Mouse (Mus musculus) MEL (cell line): Measurements from ENCODE around the gene Pgbd5. TPM values are rescaled to one million over a fixed set of nuclear protein-coding genes. Genes with fewer than 3 reads are reported as not detected.

Experiments
- DNase-seq: peaks from one replicate; pipeline ENCODE4 v3.0.0; 2011; ENCODE audit warnings: low read depth, low spot score
- H3K27ac ChIP-seq: 2 replicates; pipeline ENCODE4 v1.5.1; 2012; ENCODE audit warnings: low read depth, mild to moderate bottlenecking, control low read depth, low read length, moderate library complexity; ENCODE audit not compliant: control insufficient read depth
- H3K27me3 ChIP-seq, 2 experiments: fragments of 150-350 bp in 1 of 2; sonication (generic) in 1 of 2; 2 replicates each; pipeline ENCODE4 v1.6.1; 2012; ENCODE audit warnings: low read length in 2 of 2, mild to moderate bottlenecking in 2 of 2, improper control_type of control experiment in 1 of 2, moderate library complexity in 1 of 2; ENCODE audit not compliant: insufficient read depth in 2 of 2, control insufficient read depth in 1 of 2
- H3K36me3 ChIP-seq, 2 experiments: 2 replicates each; pipeline ENCODE4 v1.6.1; 2012 to 2014; ENCODE audit warnings: low read length in 2 of 2, improper control_type of control experiment in 1 of 2, inconsistent platforms in 1 of 2, mild to moderate bottlenecking in 1 of 2; ENCODE audit not compliant: insufficient read depth in 2 of 2, control insufficient read depth in 1 of 2
- H3K4me1 ChIP-seq, 2 experiments: fragments of 150-350 bp in 1 of 2; sonication (generic) in 1 of 2; 2 replicates each; pipeline ENCODE4 v1.6.1; 2012; ENCODE audit warnings: low read length in 2 of 2, improper control_type of control experiment in 1 of 2, mild to moderate bottlenecking in 1 of 2; ENCODE audit not compliant: insufficient read depth in 2 of 2, control insufficient read depth in 1 of 2
- H3K4me3 ChIP-seq, 2 experiments: fragments of 150-350 bp in 1 of 2; sonication (generic) in 1 of 2; 2 replicates each; pipeline ENCODE4 v1.5.1; 2012; ENCODE audit warnings: low read depth in 2 of 2, low read length in 2 of 2, mild to moderate bottlenecking in 2 of 2, moderate library complexity in 2 of 2, control low read depth in 1 of 2, improper control_type of control experiment in 1 of 2; ENCODE audit not compliant: control insufficient read depth in 1 of 2, insufficient read depth in 1 of 2
- H3K79me2 ChIP-seq: 2 replicates; pipeline ENCODE4 v1.6.1; 2012; ENCODE audit warnings: mild to moderate bottlenecking, low read length, moderate library complexity; ENCODE audit not compliant: control insufficient read depth, poor library complexity, insufficient read depth
- H3K9ac ChIP-seq: 2 replicates; pipeline ENCODE4 v1.6.1; 2012; ENCODE audit warnings: low read depth, mild to moderate bottlenecking, control low read depth, low read length, moderate library complexity; ENCODE audit not compliant: control insufficient read depth, poor library complexity, severe bottlenecking
- H3K9me3 ChIP-seq: fragments of 150-350 bp; sonication (generic); replicated peaks from 2 replicates; pipeline ENCODE4 v1.6.1; 2012; ENCODE audit warnings: mild to moderate bottlenecking, low read length, improper control_type of control experiment, moderate library complexity; ENCODE audit not compliant: insufficient read depth
- ELF1 ChIP-seq: IDR thresholded peaks from 2 replicates; pipeline ENCODE4 v1.6.1; 2014; ENCODE audit warnings: low read depth, mild to moderate bottlenecking, inconsistent platforms, low read length, improper control_type of control experiment, moderate library complexity
- EP300 ChIP-seq, 2 experiments: IDR thresholded peaks; 2 replicates each; pipeline ENCODE4 v1.6.1; 2011; ENCODE audit warnings: improper control_type of control experiment in 2 of 2, low read length in 2 of 2, low read depth in 1 of 2, mild to moderate bottlenecking in 1 of 2
- KAT2A ChIP-seq: conservative IDR thresholded peaks from 2 replicates; pipeline ENCODE4 v1.6.1; 2012; ENCODE audit warnings: low read depth, low read length, improper control_type of control experiment, inconsistent platforms
- MAFK ChIP-seq: IDR thresholded peaks from 2 replicates; pipeline ENCODE4 v1.6.1; 2011; ENCODE audit warnings: low read depth, mild to moderate bottlenecking, low read length, improper control_type of control experiment, borderline replicate concordance
- MEF2A ChIP-seq: IDR thresholded peaks from 2 replicates; pipeline ENCODE4 v1.6.1; 2014; ENCODE audit warnings: low read depth, mild to moderate bottlenecking, inconsistent platforms, low read length, improper control_type of control experiment; ENCODE audit not compliant: poor library complexity, insufficient replicate concordance, severe bottlenecking; ENCODE audit errors: extremely low read depth
- MXI1 ChIP-seq: IDR thresholded peaks from 2 replicates; pipeline ENCODE4 v1.6.1; 2011; ENCODE audit warnings: mild to moderate bottlenecking, low read depth, low read length, improper control_type of control experiment
- MYB ChIP-seq: IDR thresholded peaks from 2 replicates; pipeline ENCODE4 v1.6.1; 2011; ENCODE audit warnings: mild to moderate bottlenecking, low read depth, low read length, improper control_type of control experiment
- MYC ChIP-seq: IDR thresholded peaks from 2 replicates; pipeline ENCODE4 v1.6.1; 2011; ENCODE audit warnings: low read depth, mild to moderate bottlenecking, low read length, improper control_type of control experiment, moderate library complexity
- NELFE ChIP-seq: IDR thresholded peaks from 2 replicates; pipeline ENCODE4 v1.6.1; 2011; ENCODE audit warnings: low read depth, low read length, improper control_type of control experiment
- POLR2A ChIP-seq, 2 experiments: IDR thresholded peaks; 2 replicates each; pipeline ENCODE4 v1.6.1; 2011 to 2012; ENCODE audit warnings: low read length in 2 of 2, mild to moderate bottlenecking in 2 of 2, control low read depth in 1 of 2, improper control_type of control experiment in 1 of 2, low read depth in 1 of 2, moderate library complexity in 1 of 2; ENCODE audit not compliant: control insufficient read depth in 1 of 2, insufficient read depth in 1 of 2, poor library complexity in 1 of 2
- POLR2AphosphoS5 ChIP-seq: IDR thresholded peaks from 2 replicates; pipeline ENCODE4 v1.6.1; 2012; ENCODE audit warnings: low read depth, borderline replicate concordance, mild to moderate bottlenecking, inconsistent platforms, low read length, moderate library complexity, mixed read lengths
- RCOR1 ChIP-seq: IDR thresholded peaks from 2 replicates; pipeline ENCODE4 v1.6.1; 2012; ENCODE audit warnings: low read depth, mild to moderate bottlenecking, inconsistent platforms, low read length, improper control_type of control experiment
- SIN3A ChIP-seq: IDR thresholded peaks from 2 replicates; pipeline ENCODE4 v1.6.1; 2012; ENCODE audit warnings: low read length, improper control_type of control experiment, inconsistent platforms
- SMC3 ChIP-seq: IDR thresholded peaks from 2 replicates; pipeline ENCODE4 v1.6.1; 2011; ENCODE audit warnings: low read depth, low read length, improper control_type of control experiment
- TBP ChIP-seq: IDR thresholded peaks from 2 replicates; pipeline ENCODE4 v1.8.0; 2011; ENCODE audit warnings: low read depth, low read length, improper control_type of control experiment
- UBTF ChIP-seq: IDR thresholded peaks from 2 replicates; pipeline ENCODE4 v1.6.1; 2012; ENCODE audit warnings: low read depth, mild to moderate bottlenecking, inconsistent platforms, low read length, improper control_type of control experiment, moderate library complexity, borderline replicate concordance; ENCODE audit not compliant: insufficient read depth
- ZNF384 ChIP-seq: IDR thresholded peaks from 2 replicates; pipeline ENCODE4 v1.6.1; 2012; ENCODE audit warnings: low read depth, mild to moderate bottlenecking, inconsistent platforms, low read length, improper control_type of control experiment
- polyA plus RNA-seq, 2 experiments: library from polyadenylated mRNA; stranded (reverse) in 1 of 2; unstranded in 1 of 2; fragments of >175 nt in 1 of 2; fragments of >200 nt in 1 of 2; gene quantifications; 2 replicates each; pipeline versions ENCODE4 v1.2.1 to v1.2.4; 2012; ENCODE audit warnings: low replicate concordance in 2 of 2, low read depth in 1 of 2; ENCODE audit not compliant: insufficient read length in 2 of 2, insufficient read depth in 1 of 2, missing spikeins in 1 of 2
- total RNA-seq: library from RNA; depleted of rRNA; stranded (reverse); fragments of 300-350 nt; gene quantifications from 2 replicates; pipeline ENCODE4 v1.2.3, GENCODE M21; 2012

Gene Pgbd5
- total and polyA plus RNA-seq, 3 experiments = not detected

DNA sequence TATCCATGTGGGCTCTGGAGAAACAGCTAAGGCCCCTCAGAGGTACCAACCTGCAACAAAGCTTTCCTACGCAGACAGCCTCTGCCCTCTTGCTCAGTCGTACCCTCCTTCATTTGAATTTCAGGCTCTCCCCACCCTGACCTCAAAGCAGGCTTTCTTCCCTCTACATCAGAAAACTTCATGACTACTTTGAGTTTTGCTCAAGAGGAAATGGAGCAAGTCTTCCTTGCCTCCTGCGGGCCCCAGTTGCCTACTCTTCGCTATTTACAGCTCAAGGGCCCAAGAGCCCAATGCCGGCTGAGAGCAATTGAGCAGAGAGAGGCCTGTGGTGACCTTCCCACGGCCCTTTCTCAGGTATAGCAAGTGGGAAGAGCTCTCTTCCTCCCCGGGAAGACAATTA, 76.9 kb downstream of the Pgbd5 start:
- Histone ChIP-seq H3K9ac (no peak overlapping the region), H3K9me3 (no peaks in the 10 kb centered on the region), H3K27ac (no peak overlapping the region), H3K4me1 (no peaks in the 10 kb centered on the region), H3K4me3 (no peak overlapping the region), H3K36me3 (no peaks in the 10 kb centered on the region), H3K79me2 (no peaks in the 10 kb centered on the region), H3K27me3 (no peaks in the 10 kb centered on the region)
- TF ChIP-seq MAFK (no peak), ELF1 (no peak), ZNF384 (no peak), MXI1 (no peak), KAT2A (no peak), RCOR1 (no peak), POLR2AphosphoS5 (no peak), EP300 (IDR thresholded peaks at IDR 0.05; ENCODE audit: low read depth in 1 of 2, low read length in 2 of 2) (no peak), POLR2A (IDR thresholded peaks at IDR 0.05; ENCODE audit: control insufficient read depth in 1 of 2, insufficient read depth in 1 of 2, low read depth in 1 of 2, low read length in 2 of 2, poor library complexity in 1 of 2) (no peak), TBP (no peak), NELFE (no peak), MYC (no peak)
- no peak for DNase-seq

DNA sequence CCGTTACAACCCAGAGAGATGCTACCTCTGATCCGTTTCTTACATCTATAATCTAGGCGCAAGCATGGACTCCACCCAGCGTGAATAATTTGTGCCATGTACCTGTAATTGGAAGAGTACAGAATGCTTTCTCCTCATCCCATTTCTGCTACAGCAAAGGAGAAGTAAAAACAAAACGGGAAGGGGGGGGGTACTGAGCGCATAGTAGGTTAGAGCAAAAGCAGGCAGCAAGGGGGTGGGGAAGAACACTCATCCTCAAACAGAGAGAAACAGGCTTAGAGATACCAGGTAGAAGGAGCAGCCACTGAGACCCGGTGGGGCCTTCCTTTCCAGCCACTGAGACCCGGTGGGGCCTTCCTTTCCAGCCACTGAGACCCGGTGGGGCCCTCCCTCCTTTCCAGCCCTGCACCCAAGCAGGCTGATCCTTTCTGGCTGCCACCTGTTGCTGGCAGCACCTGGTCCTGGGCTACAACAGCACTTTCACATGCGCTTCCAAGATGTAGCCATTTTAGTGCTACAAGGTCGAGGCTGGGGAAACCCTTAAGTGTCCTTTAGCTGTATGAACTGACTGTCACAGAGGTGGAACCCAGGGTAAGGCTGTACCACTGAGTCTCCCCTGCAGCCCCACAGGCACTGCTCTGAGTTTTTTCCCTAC, 77.6 kb downstream of the Pgbd5 start:
- H3K79me2 ChIP-seq = no peaks in the 10 kb centered on the region
- no peak overlapping the region for H3K27ac ChIP-seq
- H3K4me1 ChIP-seq = no peaks in the 10 kb centered on the region
- no peak overlapping the region for H3K9ac ChIP-seq
- no peaks in the 10 kb centered on the region for H3K36me3 ChIP-seq
- TF ChIP-seq SIN3A (no peak), RCOR1 (no peak), SMC3 (no peak), MEF2A (no peak)
- TF ChIP-seq, all 39 proteins: peak for 0
- no peak overlapping the region for H3K4me3 ChIP-seq
- H3K27me3 ChIP-seq = no peaks in the 10 kb centered on the region
- H3K9me3 ChIP-seq = no peaks in the 10 kb centered on the region
- DNase-seq = no peak

DNA sequence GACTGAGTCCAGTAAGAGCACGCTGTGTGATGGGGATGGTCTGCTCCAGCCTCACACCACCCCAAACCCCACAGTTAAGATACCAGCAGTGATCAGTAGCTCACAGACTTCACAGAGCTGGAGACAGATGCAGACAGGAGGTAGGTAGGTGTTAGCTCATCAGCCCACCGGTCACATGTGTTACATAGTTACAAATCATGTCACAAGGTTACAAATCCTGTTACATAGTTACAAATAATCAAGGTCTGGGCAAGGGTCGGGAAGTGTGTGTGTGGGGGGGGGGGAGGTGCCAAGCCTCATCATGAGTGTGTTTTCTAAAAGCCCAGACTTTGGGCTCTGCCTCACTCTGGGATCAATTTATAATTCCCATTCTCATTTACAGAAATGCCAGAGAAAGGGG, 78.5 kb downstream of the Pgbd5 start:
- Histone ChIP-seq H3K36me3 (no peaks in the 10 kb centered on the region), H3K4me1 (no peaks in the 10 kb centered on the region), H3K27me3 (no peaks in the 10 kb centered on the region), H3K9ac (no peak overlapping the region), H3K4me3 (no peak overlapping the region), H3K27ac (no peak overlapping the region), H3K79me2 (no peaks in the 10 kb centered on the region), H3K9me3 (no peaks in the 10 kb centered on the region)
- TF ChIP-seq MYB (no peak), MAFK (no peak), UBTF (no peak)
- no peak for DNase-seq
